Mouse (Mus musculus): ENCODE data around the gene Ppp1r27.

The Ppp1r27 gene

DNA sequence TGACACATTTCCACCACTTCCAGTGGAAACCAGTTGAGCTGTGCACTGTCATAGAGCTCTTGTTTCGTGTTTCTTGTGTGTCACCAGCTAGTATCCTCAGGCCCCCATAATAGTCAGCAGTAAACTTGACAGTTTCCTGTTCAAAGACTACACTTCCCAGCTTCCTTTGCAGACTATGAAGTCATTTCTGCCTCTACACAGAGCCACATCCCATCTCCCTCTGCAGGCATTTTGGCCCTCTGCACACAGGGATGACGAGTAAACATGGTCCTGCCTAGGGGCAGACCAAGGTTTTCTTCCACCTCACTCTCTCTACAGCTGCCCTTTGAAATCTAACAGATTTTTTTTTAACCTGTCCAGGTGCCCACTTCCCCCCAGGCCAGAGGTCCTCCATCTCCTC is 3.5 kb downstream of the Ppp1r27 start:
- no peak for DNase-seq (ENCODE audit: low read depth, low spot score)

DNA sequence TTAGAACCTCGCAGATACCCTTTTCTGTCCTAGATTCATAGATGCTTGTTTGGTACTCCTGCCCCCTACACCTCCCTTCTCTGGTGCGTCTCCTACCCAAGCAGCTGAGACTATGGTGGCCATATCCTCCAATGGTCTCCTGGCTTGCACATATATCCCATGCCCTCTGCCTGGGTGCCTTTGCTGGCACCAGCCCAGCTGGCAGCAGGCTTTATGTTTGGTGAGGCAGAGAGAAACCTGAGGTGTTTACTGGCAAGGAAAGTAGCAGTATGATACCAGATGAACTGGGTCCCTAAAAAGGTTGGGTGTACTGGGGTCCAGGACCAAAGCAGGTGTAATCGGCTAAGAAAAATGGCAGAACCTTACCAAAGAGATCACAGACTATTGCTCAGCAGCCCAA is 5.0 kb downstream of the Ppp1r27 start:
- no peak for DNase-seq (ENCODE audit: low read depth, low spot score)

DNA sequence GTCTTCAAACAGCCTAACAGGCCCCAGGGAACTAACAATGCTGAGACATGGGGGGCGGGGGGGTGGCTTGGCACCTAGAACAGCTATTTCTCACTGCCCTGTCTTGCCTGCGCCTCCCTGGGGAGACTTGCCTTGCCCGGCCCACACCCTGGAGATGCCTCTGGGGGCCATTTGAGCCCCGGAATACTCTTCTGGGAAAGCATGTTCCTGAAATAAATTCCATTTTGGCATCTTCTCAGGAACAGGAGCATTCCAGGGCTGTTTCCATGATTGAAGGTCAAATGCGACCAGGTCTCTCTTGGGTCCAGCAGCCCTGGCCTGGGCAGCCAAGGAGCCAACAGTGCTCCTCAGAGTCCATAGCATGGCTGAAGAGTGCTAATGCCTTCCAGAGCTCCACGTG is 8.6 kb downstream of the Ppp1r27 start:
- no peak for DNase-seq (ENCODE audit: low read depth, low spot score)

DNA sequence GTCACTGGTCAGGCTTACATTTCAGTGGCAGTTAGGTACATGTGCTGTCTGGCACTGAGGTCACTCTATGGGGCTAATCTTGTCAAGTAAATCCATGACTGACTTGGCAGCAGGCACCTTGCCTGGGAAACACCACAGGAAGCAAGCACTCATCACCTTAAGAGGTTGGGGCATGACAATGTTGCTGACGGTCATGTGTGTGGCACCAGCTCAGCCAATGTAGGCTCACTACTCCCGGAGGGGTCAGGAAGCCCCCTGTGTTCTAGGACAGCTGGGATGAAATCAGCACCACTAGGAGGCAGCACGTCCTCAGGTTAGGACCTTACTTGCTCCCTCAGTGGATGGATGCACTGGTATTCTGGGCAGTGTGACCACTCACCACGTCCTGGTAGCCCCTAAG is 9.0 kb downstream of the Ppp1r27 start:
- DNase-seq (ENCODE audit: low read depth, low spot score): peak; percentile 48

DNA sequence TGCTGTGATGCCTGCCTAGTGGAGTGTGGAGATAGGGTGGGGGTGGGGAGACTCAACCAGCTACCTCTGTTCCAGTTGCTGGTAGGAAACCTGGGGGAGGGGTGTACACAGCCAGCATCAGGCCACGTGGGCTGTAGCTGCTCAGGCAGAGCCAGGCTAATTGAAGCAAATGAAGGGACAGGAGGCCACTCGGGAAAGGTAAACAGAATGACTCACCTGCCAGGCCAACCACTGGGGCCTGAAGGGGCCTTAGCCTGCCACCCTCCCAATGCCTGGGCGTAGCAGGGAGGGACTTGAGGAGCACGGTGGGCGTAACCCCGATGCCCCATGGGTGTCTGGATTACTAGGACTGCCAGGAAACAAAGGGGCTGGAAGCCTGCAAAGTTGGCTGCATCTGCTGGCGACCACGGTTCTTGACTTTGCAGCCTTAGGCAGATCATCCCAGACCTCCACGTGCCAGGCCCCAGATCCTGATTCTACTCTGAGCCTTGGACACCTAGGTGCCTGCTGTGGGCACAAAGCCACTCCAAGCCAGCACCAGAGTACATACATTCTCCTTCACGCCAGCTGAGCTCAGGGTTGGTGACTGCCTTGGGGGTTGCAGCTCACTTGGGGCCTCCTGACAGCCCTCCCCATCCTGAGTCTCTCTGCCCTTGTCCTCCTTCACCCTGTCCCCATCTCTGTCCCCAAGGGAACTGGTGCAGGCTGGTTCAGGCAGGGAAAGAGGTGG is 11.5 kb downstream of the Ppp1r27 start:
- DNase-seq (ENCODE audit: low read depth, low spot score): peak; percentile 62

DNA sequence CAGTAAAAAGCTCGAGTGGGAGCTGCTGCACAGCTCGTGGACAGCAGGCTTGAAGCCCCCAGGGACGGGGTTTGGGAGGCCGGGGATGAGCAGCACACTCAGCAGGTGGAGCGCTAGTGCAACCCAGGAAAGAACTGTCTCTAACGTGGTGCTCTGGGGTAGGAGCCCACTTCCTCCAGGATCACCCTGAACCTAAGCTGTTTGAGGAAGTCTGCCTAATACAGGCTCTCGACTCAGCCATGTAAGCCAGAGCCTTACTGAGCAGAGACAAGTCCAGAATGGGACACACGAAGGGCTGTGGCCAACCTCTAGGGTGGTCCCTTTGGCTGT is 12.0 kb downstream of the Ppp1r27 start:
- no peak for DNase-seq (ENCODE audit: low read depth, low spot score)

DNA sequence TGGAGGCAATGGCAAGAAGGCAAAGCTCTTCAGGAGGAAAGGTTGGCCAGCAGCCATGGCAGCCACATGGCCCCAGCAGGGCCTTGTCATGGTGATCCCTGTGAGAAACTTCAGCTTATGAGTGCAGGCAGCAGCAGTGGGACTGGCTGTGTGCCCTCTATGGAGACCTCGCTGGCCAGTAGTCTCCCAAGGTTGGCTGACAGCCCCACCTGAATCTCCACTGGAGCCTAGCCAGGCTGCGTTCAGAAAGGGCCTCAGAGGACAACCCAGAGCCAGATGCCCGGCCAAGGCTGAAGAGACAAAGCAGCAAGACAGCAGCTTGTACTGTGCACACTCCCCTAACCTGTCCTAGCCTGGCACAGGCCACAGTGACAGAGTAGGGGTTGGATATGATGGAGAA is 12.4 kb downstream of the Ppp1r27 start:
- DNase-seq (ENCODE audit: low read depth, low spot score): no peak

DNA sequence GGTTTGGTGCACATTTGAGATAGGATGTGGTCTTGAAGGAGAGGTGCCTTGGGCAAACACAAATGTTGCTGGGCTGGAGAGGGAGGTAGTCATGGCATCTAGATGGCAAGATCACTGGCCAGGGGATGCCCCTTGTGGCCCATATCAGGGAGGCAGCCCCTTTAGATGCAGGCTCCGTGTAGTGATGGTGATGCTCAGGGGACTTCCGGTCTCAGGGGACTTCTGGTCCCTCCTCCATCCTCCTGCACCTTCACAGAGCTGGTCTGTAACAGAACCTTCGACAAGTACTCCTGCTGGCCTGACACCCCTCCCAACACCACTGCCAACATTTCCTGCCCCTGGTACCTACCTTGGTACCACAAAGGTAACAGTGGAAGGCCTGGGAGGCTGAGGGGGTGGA is 15.1 kb downstream of the Ppp1r27 start:
- DNase-seq (ENCODE audit: low read depth, low spot score): no peak

DNA sequence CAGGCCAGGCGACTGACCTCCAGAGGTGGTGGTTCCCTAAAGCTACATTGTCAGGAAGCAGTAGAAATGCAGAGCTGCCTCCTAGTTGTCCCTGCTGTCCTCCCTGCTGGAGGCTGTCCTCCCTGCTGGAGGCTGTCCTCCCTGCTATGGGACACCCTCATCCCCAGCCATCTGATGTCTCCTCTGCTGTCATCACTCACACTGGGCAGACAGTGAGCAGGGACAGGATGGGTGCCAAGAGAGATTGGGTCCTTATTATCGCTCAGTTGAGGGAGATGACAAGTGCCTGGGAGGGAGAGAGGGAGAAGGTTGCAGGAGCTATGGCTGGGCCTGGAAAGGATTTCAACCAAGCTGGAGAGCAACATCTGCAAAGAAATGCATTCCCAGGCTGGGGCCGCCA is 15.8 kb downstream of the Ppp1r27 start:
- DNase-seq (ENCODE audit: low read depth, low spot score): no peak

DNA sequence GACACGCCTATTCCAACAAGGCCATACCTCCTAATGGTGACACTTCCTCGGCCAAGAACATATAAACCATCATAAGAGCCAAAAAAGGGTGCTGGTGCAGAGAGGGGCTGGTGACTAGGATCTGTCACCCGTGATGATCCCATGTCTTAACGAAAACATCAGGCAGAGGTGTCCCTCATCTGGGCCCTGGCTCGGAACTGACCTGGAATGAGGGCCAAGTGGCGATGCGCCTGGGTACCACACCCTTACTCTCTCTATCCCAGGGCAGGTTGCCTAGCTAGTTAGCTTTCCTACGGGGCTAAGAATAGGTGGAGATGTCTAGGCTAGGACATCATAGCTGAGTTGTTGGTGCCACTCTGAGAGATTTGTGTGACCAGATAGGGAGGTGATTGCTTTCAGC is 16.8 kb downstream of the Ppp1r27 start:
- no peak for DNase-seq (ENCODE audit: low read depth, low spot score)

DNA sequence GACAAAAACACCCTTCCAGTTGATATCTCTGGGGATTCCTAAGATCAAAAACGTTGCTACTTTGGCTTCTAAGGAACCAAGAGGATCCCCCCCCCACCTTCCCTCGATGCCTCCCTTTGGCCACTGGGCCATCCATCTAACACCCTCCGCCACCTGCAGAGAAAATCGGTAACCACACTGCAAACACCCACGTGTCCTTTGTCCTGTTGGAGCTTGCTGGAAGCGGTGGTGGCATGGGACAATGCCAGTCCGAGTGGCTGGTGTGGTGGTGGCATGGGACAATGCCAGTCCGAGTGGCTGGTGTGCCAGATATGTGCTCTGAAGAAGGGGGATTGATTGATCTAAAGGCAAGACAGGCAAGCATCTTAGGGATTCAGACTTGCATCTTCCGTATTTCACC is 19.3 kb downstream of the Ppp1r27 start:
- no peak for DNase-seq (ENCODE audit: low read depth, low spot score)

DNA sequence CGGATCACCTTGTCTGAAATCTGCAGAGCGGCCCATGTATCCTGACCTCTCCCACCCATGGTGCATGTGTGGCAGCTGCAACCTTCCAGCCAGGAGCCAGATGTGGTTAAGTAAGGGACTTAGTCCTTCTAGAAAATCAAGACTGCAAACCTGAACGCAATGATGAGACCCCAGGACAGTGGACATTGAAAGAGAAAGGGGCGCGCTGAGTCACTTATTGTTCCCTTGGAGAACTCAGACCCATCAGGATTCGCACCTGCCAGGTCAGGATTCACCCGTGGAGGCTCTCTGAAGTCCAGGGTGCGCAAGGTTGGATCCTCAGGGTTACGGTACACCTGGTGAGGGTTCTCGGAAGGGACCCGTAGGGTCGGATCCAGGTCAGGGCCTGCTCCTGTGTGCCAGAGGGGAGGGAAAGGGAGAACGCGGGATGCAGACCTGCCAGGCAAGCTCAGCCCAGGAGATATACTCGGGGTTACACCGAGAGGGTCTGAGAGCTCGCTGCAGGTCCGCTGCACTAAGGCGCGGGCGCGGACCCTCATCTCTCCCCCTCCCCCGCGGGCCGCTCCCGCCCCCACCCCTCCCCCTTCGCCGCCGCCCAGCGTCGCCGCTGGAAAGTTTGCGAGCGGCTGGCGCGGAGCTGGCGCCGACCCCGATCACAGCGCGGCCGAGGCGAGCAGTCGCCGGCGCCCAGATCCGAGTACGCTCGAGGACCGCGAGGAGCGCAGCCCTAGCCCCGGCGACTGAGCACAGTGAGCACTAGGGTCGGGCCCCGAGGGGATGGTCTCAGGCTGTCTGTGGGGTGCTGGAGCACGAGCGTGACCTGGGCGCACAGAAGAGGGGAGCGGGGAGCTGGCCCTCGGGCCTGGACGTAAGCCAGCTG is 20.6 kb downstream of the Ppp1r27 start, which contains the start of gene Gcgr:
TSS of gene Gcgr (plus strand) at position 615 of the 880 bp plus-strand sequence.
- DNase-seq (ENCODE audit: low read depth, low spot score): no peak

DNA sequence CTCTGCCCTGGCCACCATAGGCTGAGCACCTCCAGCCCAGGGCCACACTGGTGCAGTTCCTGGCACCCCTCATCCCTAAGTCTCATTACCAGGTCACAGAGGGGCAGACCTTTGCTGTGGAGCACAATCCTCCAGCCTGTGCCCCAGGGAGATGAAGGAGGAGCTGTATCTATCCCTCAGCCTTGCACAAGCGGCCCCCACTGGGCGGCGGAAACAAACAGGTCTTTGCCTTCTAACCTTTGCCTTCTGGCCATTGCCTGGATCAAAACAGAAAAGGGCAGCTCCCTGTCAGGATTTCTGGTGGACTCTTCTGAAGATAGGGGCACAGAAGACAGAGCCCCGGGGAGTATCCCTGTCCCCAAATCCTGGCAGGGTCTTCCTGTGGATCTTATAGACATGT is 22.0 kb downstream of the Ppp1r27 start:
- no peak for DNase-seq (ENCODE audit: low read depth, low spot score)

DNA sequence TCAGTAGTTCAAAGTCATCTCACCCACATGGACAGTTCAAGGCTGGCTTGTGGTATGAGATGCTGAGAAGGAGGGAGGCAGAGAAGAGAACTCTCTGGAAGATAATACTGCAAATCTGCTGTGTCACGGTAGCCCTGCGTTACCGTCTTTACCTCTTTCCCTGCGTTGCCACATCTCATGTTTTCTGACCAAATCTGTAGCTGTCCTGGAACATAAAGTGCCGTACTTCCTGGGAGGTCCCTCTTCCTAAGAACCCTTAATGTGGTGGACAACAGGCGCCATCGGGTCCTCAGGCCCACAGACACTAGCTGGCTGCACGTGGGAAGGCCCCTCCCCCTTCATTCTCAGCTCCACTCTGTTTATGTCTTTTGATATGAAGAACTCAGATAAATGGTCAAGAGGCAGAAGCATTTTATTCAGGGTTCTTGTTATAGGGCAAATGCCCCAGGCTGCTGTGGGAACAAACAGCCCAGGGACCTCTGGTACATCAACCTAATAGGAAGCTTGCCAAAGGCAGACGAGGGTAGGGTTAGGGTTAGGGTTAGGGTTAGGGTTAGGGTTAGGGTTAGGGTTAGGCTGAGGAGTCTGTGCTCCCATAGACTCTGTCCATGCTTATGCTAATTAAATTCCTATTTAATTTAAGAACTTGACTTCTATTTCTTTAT is 23.1 kb downstream of the Ppp1r27 start:
- DNase-seq (ENCODE audit: low read depth, low spot score): no peak

DNA sequence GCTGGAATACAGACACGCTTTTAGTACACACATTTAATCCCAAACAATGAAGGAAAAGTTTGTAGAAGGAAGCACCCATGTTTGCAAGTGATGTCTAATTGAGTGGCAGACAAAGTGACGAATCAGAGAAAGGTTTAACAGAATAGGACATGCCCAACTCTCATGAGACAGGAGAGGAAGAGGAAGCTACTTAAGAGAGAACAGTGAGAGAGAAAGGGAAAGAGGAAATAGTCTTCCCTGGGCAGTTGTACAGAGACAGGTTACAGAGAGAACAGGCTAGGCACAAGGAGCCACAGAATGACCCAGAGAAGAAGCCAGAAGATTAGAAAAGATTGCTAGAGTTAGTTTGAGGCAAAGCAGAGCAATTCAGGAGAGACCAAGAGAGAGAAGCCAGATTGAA is 25.0 kb downstream of the Ppp1r27 start:
- DNase-seq (ENCODE audit: low read depth, low spot score): no peak

DNA sequence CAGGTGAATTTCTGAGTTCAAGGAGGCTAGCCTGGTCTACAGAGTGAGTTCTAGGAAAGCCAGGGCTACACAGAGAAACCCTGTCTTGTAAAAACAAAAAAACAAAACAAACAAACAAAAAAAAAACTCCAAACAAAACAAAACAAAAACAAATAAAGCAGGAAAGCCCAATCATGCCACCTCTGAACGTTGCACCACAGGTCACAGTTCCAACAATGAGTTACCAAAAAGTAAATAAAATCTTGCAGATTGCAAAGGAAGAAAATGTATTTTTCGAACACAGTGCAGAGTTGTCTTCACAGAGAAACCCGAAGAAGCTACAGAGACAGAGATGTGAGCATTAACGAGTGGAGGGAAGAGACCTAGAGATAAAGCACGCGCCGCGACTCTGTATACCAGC is 28.4 kb downstream of the Ppp1r27 start:
- DNase-seq (ENCODE audit: low read depth, low spot score): no peak

DNA sequence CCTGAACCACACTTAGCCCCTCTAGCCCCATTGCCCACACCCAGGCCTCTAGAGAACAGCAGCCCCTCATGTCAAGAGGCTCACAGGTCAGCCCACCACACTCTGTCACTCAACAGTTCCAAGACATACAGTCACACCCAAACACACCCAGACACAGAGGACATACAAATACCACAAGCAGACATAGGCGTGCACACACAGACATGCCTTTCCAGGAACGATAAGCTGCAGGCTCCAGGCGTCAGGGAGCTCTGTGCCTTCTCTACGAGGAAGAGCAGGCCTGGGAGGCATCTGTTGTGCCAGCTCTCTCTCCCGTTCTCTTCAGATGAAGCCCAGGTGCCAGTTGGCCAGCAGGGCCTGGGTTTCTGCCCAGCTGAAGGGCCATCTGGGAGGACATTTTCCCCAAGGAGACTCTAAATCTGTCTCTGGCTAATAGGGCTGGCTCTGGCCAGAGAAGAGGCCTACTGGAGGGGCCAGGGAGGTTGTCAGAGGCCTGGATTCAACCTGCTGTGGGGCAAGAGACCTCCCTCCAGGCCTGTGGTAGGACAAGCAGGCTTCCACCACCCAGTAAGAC is 29.9 kb downstream of the Ppp1r27 start:
- DNase-seq (ENCODE audit: low read depth, low spot score): no peak

DNA sequence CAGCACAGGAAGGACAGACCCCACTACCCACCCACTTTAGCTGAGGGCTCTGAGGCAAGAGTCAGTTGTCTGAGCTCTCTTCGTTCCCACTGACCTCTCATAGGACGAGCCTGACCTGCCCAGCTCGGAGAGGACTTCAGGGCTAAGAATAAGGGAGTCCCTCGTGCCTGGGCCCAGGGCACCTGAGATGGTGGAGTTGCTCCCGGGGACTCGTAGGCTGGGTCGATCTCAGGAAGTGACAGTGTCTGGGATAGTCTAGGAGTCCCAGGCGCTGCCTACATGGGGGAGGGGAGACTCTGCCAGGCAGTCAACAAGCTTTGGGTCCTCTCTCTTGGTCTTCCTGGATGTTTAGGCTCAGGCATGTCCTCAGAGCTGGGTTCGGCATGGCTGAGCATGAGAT is 30.4 kb downstream of the Ppp1r27 start:
- no peak for DNase-seq (ENCODE audit: low read depth, low spot score)

DNA sequence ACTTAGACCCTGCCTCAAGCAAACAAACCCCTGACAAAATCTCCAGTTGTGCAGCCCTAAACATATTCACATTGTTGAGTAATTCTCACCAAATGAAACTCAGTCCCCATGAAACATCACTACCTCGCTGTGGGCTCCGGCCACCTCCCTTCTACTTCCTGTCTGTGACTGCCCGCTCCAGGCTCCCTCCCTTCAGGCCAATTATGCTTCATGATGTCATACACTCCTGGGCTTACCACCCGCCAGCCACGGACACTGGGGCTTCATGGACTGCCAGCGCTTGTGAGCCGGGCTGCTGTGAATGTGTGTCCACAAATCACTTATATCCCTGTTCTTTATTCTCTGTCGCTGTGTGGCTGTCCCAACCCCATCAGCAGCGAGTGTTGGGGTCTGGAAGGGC is 31.2 kb downstream of the Ppp1r27 start:
- DNase-seq (ENCODE audit: low read depth, low spot score): no peak

DNA sequence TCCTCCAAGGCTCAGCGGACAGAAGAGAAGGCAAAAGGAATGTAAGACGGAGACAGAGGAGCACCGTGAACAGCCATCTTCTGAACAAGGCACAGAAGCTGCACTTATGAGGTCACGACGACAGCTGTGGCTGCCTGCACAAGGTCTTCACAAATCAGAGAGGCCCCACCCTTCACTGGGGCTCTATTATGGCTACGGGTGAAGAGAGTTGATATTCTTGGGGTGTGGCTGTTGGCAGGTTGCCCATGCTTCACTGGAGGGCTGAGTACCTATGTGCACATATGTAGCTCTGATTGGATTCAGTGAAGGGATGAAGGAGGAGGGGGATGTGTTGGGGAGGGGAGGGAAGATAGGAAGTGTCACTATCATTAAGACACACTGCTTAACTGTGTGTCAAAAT is 32.4 kb downstream of the Ppp1r27 start:
- DNase-seq (ENCODE audit: low read depth, low spot score): no peak

DNA sequence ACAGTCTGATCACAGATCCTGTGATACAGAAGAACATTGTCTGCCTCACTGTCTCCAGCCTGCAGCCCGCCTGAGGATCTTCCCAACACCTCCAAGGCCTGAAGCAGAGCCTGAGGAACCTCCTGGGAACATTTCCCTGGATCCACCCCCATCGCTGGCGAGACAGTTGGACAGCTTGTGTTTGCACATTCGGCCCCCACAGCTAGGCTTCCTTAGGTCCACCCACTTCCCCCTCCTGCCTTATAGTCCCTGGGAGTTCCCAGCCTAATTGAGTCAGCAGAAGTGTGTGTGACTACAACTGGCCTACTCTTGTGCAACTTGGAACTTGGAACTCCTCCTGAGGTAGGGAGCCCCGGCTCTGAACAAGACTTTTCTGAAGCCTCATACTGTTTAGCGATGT is 32.9 kb downstream of the Ppp1r27 start:
- DNase-seq (ENCODE audit: low read depth, low spot score): no peak

DNA sequence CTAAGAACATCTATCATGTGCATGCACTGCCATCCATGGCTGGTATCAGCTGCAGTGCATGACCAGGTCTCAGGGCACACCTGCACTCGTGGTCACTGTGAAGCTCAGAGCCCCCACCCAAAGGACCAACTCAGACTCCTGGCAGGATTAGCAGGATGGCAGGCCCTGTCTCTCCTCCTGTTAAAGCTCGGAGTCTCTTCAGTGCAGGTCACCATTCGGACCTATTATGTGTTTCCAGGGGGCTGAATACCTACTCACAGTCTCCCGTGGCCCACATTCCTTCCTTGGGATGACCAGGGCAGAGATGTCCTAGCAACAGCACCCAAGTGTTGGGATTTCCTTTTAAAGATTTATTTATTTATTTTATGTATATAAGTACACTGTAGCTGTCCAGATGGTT is 33.8 kb downstream of the Ppp1r27 start:
- no peak for DNase-seq (ENCODE audit: low read depth, low spot score)
